Mouse (Mus musculus) c-Kit-positive CD71-positive TER-119-negative erythroid progenitor cells, embryonic 14.5 days (primary cell): Measurements from ENCODE around the gene Psen2.

Experiments
- DNase-seq: peaks from one replicate; pipeline ENCODE4 v3.0.0-alpha.2; 2013; ENCODE audit warnings: low read depth

Gene Psen2

GRCm38 (mm10) chr1:180197956-180198355, 65.3 kb downstream of the Psen2 start:
- no peak for DNase-seq

- no peak for DNase-seq
These were observed 66.7 kb downstream of the Psen2 start for GRCm38 (mm10) chr1:180196508-180196907.

DNA sequence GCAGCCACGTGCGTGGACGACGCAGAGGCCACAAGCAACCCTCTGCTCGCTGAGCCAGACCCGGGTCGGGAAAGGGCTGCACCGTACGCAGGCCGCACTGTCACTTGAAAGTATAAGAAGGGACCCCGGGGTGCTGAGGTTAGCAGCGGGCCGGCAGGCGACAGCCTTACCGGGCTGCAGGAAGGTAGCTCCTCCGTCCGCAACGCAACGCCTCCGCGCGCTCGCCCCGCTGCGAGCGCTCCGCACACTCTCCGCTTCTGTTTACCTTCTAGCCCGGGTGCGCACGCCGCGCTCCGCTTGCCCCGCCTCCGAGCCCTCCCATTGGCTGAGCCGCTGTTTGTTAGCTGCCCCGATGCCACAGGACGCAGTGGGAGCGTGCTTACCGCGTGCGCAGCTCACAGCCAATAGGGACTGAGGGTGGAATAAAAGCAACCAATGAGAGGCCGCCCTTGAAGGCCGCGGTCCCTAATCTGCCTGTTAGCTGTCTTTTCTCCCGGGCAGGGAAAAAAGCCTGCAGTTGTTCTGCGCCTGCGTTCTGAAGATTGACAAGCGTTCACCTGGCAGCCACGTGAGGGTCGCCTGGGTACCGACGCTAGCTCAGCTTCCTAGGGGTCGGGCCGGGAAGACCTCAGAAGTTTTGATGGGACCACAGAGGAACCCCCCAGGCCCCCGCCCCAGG, 67.4 kb downstream of the Psen2 start:
- peak; percentile 98 for DNase-seq

DNA sequence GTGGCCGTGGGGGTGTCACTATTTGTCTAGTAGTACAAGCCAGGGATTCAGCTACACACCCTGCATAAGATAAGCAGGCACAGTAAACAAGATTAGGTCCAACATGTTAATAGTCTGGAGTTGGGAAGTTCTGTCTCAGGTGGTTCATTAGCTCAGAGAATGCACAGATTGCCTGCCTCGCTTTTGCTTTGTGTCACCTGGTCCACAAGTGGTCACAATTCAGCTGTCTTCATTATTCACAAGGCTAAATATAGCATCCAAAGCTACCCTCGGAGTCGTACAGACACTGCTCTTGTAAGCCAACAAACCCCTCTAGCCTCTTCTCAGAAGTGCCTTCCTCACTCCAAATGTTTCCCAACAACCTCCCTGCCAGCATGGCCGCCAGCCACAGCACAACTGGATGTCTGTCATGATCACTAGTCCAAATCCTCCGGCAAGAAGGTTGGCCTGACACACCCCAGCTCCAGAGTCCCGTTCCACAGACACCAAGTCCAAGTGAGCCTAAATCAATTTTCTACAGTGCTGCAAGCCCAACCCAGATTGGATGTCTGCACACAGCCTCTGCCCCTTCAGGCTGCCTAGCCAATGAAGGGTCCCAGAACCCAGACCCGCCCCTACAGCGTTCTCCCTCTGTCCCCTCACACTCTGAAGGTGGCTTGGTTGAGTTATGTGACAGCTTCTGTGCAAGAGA, 68.3 kb downstream of the Psen2 start:
- peak; percentile 25 for DNase-seq

DNA sequence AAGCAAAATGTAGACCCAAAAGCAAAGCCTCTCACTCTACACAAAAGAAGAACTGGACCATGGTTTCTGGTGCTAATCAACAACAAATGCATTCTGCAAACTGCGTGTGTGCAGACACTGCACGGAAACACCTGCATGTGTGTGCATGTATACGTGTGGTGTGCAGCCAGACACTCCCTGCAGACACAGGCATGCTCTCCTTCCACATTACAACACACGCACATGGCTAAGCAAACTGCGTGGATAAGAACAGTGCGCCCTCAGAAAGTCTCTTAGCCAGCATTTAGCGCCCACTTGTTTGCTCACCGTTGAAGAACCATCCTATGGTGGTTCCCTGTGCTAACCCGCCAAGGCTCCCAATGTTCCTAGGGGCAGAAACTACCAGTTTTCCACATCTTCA, 69.2 kb downstream of the Psen2 start:
- no peak for DNase-seq

DNA sequence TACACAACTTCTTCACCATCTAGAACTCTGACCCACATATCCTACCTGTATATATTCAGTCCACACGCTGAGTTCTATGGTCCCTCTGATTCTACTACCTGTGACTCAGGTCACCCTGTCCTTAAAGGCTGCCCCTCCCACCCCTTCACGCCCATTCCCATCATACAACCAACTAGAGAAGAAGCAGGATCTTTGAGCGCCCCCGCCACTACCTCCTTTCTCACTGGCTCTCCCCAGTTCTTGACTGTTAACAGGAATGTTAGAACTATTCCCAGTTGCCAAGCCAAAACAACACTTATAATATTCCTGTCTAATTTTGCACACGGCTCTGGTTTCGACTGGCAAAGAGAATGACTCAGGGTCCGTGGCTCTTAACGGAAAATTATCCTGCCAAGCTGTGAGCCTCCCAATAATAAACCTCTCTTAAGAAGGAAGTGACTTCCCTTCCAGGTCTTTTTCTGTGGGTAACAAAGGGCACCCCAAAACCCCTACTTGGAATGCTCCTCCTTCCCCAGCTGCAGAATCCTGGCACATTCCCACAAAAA, 69.8 kb downstream of the Psen2 start:
- DNase-seq, result no peak

DNA sequence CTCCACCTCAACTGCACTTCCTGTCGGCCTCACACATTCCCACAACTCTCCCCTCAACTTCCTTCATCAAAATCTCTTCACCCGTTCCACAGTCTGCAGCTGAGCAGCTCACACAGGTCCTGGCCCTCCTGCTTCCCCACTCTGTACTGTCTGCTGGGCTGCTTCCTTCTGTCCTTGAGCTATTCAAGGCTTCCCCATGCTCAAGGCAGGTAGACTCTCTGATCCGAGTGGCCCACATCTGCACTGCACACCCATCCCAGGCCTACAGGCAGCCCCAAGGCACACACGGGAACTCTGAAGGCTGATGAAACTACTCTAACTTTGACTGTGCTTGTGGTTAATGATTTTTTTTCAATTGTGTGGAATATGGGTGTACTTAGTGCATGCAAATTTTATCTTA, 70.4 kb downstream of the Psen2 start:
- DNase-seq, result no peak

DNA sequence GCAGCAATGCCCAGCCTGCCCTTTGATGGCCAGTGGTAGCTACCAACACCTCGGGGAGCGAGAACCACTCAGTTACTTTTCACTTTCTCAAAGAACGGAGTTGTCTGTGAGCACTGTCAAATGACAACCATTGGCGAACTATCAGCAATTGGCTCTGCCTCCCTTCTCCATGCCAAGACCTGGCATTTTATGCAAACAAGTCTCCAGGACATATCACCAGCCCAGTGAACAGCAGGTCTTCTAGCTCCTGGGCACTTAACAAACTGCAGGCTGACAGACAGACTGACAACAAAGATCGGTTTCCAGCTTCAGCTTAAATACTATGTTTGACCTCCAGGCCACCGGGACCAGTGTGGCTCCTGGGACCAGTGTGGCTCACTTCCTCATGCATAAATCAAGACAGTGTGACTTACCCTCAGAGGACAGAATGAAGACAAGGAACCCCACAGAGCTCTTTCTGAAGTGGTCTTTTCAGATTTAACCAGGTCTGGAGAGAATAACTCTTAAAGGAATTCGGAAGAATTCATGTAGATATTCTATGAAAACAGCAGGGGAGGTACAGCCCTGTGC, 71.5 kb downstream of the Psen2 start:
- DNase-seq, result no peak

DNA sequence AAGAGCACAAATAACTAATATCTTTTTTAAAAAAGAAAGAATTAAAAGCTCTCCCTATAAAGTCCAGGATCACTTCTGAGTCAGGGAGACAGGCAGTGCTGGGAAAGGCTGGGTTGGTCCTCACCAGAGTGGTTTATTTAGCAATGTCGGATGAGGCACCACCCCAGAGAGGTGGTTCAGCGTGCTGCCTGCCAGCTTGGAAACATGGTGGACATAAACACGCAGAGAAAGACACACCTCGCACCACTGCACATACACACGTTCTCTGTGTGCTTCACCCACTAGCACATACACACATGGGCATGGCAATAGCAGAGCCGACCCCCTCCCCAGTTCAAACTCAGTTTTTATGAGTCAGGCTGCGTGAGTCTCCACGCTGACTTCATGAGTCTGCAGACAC, 72.1 kb downstream of the Psen2 start:
- no peak for DNase-seq

GRCm38 (mm10) chr1:180188951-180189350, 74.3 kb downstream of the Psen2 start:
- no peak for DNase-seq

GRCm38 (mm10) chr1:180186371-180186770, 76.9 kb downstream of the Psen2 start:
- DNase-seq, result no peak

GRCm38 (mm10) chr1:180185877-180186276, 77.4 kb downstream of the Psen2 start:
- no peak for DNase-seq

DNA sequence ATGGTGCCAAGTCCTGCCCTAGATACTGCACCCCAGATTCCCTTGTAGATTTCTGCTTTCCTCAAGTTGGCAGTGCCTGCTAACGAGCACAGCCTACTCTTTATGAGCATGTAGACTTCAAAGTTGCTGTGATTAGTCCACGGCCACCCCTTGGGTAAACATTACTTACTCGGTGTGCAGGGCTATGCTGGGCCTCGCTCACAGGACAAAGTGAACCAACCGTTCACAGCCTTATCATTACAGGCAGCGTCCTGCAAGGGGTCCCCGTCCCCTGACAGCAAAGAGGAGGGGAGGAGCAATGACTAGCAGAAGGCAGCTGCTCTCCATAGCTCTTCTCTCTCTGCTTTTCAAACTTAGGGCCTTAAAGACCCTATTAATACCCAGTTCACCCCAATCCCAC, 78.5 kb downstream of the Psen2 start:
- peak; percentile 21 for DNase-seq

- no peak for DNase-seq
These were observed 79.6 kb downstream of the Psen2 start for GRCm38 (mm10) chr1:180183525-180184159.

DNA sequence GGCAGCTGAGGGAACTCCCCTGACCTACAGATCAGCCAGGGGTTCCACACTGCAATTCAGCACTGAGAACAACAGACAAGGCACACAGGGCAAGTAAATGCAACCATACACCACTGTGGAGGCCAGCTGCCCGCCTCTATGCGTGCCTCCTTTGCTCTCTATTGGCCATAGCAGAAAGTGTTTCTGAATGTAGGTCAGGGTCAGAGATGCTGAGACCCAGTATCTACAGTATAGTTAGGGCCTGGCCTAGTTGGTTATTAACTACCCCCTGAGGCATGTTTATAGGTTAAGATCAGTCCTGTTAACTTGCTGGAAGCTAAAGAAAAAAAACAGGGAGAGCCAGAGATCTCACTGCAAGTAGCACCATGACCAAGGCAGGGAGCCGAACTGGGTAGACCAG, 80.5 kb downstream of the Psen2 start:
- DNase-seq, result no peak

DNA sequence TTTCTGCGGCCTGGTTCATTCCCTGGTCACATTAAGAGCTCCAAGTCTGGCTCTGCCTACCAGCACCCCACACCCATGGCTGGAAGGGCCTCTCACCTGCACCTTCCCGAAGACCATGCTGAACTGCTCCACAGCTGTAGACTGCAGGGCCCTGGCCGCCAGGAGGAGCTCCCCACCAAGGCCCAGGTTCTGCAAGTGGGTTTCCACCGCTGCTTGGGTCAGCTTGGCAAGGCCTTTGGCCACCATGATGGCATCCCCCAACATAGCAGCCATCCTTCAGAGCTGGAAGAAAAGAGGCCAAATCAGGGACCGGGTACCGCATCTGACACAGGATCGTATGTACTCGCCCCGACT, 81.3 kb downstream of the Psen2 start:
- DNase-seq, result no peak

DNA sequence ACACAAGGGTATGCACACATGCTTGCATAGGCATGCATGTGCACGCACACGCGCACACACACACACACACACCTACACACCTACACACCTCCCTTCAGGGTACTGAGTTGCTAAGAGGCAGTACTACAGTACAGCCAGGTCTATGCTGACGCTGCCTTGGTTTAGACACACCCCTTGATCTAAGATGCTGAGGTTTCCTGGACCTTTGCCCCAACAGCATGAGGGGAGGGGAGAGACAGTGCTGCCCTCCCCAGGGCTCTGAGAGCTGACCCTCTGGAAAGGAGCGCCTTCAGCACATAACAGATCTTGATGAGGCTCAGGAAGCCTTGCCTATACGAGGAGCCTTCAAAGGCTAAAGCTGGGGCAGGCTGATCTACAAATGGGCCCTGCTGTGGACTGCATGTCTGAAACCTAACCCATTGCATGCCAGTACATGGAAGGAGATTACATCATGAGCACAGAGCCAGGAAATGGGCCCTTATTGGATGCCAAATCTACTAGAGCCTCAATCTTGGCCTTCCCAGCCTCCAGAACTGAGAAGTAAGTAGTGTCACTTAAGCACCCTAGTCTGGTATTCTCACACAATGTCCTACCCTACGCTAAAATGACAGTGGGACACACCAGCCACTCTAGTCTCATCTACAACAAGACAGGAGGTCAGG, 81.8 kb downstream of the Psen2 start:
- no peak for DNase-seq

DNA sequence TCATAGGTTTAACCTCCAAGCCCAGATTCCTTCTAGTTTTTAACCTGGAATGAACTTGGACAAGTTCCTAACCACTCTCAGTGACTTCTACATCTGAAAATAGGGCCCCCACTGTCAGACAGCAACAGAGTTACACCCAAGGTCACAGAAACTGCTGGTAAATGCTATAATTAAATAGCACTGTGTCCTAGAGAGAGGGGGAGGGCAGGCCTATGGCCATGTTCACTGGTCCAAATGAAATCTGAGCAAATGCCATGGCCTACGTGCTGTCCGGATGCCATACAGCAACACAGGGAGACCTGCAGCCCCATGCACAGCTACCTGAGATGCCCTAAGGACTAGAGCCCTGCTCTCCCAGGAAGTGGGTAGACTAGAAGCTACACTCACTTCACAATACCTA, 83.4 kb downstream of the Psen2 start:
- no peak for DNase-seq

- DNase-seq, result no peak
These were observed 84.1 kb downstream of the Psen2 start for GRCm38 (mm10) chr1:180179100-180179499.

- DNase-seq, result no peak
These were observed 84.9 kb downstream of the Psen2 start for GRCm38 (mm10) chr1:180178340-180178739.
